Mouse (Mus musculus) neural tube, embryonic 13.5 days (tissue): ENCODE results near the gene Zfp444. TPM values are rescaled to one million over a fixed set of nuclear protein-coding genes. Genes with fewer than 3 reads are reported as not detected.

Experiments
- ATAC-seq: fragments of 200-750 bp; cut with Nextera tagmentation; 2 replicates; pipeline ENCODE4 v1.8.0; 2017; ENCODE audit warnings: low read depth, mild to moderate bottlenecking, moderate TSS enrichment, moderate library complexity
- H3K27ac ChIP-seq: fragments of 300-500 bp; sonication (generic); replicated peaks from 2 replicates; pipeline ENCODE4 v1.5.1; 2015; ENCODE audit warnings: moderate library complexity, mild to moderate bottlenecking, inconsistent platforms
- H3K27me3 ChIP-seq: fragments of 300-500 bp; sonication (generic); 2 replicates; pipeline ENCODE4 v1.6.1; 2015; ENCODE audit warnings: mild to moderate bottlenecking, inconsistent platforms
- H3K36me3 ChIP-seq: fragments of 300-500 bp; sonication (generic); 2 replicates; pipeline ENCODE4 v1.6.1; 2015; ENCODE audit warnings: mild to moderate bottlenecking, inconsistent platforms
- H3K4me1 ChIP-seq: fragments of 300-500 bp; sonication (generic); replicated peaks from 2 replicates; pipeline ENCODE4 v1.6.1; 2015; ENCODE audit warnings: inconsistent platforms
- H3K4me2 ChIP-seq: fragments of 300-500 bp; sonication (generic); 2 replicates; pipeline ENCODE4 v1.6.1; 2015; ENCODE audit warnings: inconsistent platforms, mild to moderate bottlenecking, moderate library complexity
- H3K4me3 ChIP-seq: fragments of 300-500 bp; sonication (generic); 2 replicates; pipeline ENCODE4 v1.5.1; 2015; ENCODE audit warnings: mild to moderate bottlenecking, inconsistent platforms
- H3K9ac ChIP-seq: fragments of 300-500 bp; sonication (generic); 2 replicates; pipeline ENCODE4 v1.6.1; 2015; ENCODE audit warnings: moderate library complexity, mild to moderate bottlenecking, inconsistent platforms
- H3K9me3 ChIP-seq: fragments of 300-500 bp; sonication (generic); 2 replicates; pipeline ENCODE4 v1.6.1; 2016; ENCODE audit warnings: inconsistent platforms
- WGBS: fragments of 180-500 bp; shearing (Covaris S2); methylation state at CpG from one replicate; pipeline ENCODE4 v1.1.7; 2015; 5-methylcytosine and 5-hydroxymethylcytosine counted together
- polyA plus RNA-seq: library from polyadenylated mRNA; unstranded; fragments of >200 nt; fragmentation: Nextera tagmentation; extraction: Ambion mirVana; gene quantifications from 2 replicates; pipeline ENCODE4 v1.2.1, GENCODE M21; 2015

The Zfp444 gene
- polyA plus RNA-seq, result 71.4 and 81.0 TPM in 2 replicates

GRCm38 (mm10) chr7:6172006-6172649, at the start of gene Zfp444:
Gene Zfp444, plus strand, starts transcription at chr7:6172226.
- peaks cover 15% of the 10 kb centered on the region; the same call in 1 of the 2 replicates for H3K36me3 ChIP-seq
- no peaks in the 10 kb centered on the region for H3K27me3 ChIP-seq
- peak within 1 kb of the TSS; percentile 70 for H3K4me3 ChIP-seq
- no peaks in the 10 kb centered on the region for H3K9me3 ChIP-seq
- 1% methylated on average over 37 of the region's 37 CpGs for WGBS
- peak within 1 kb of the TSS; percentile 85 for H3K4me2 ChIP-seq
- H3K27ac ChIP-seq, result peak within 1 kb of the TSS; percentile 86
- H3K9ac ChIP-seq, result peak within 1 kb of the TSS; percentile 86
- peaks cover 19% of the 10 kb centered on the region for H3K4me1 ChIP-seq
- ATAC-seq, result peak; percentile 98

- 0 out of 2 replicates have a peak, but pooled peaks cover 3% of the 10 kb centered on the region for H3K4me1 ChIP-seq
- H3K27me3 ChIP-seq, result no peaks in the 10 kb centered on the region
- ATAC-seq, result peak; percentile 76
- WGBS, result 37% methylated on average over 7 of the region's 7 CpGs
- H3K4me3 ChIP-seq, result no peak overlapping the region
- H3K27ac ChIP-seq, result peak overlapping the region; percentile 20; the same call in 1 of the 2 replicates
- no peak overlapping the region for H3K4me2 ChIP-seq
- no peaks in the 10 kb centered on the region for H3K9me3 ChIP-seq
- peak overlapping the region; percentile 27 for H3K9ac ChIP-seq
- peaks cover 14% of the 10 kb centered on the region for H3K36me3 ChIP-seq
These were observed 45.2 kb upstream of the Zfp444 start for GRCm38 (mm10) chr7:6126690-6127448.

- H3K4me3 ChIP-seq, result no peak overlapping the region
- H3K27ac ChIP-seq, result no peak overlapping the region
- 0 out of 2 replicates have a peak, but pooled peaks cover 3% of the 10 kb centered on the region for H3K4me1 ChIP-seq
- H3K27me3 ChIP-seq, result no peaks in the 10 kb centered on the region
- H3K9me3 ChIP-seq, result 0 out of 2 replicates have a peak, but pooled peaks cover 9% of the 10 kb centered on the region
- 45% methylated on average over 4 of the region's 4 CpGs for WGBS
- H3K36me3 ChIP-seq, result peaks cover 37% of the 10 kb centered on the region
- no peak overlapping the region for H3K4me2 ChIP-seq
- no peak overlapping the region for H3K9ac ChIP-seq
- no peak for ATAC-seq
These were observed 41.7 kb upstream of the Zfp444 start for GRCm38 (mm10) chr7:6130346-6130745.

- Histone ChIP-seq H3K27ac (no peak overlapping the region), H3K4me1 (no peaks in the 10 kb centered on the region), H3K36me3 (peaks cover 54% of the 10 kb centered on the region), H3K27me3 (no peaks in the 10 kb centered on the region), H3K9ac (no peak overlapping the region), H3K4me2 (no peak overlapping the region), H3K4me3 (no peak overlapping the region), H3K9me3 (0 out of 2 replicates have a peak, but pooled peaks cover 9% of the 10 kb centered on the region)
- WGBS, result 77% methylated on average over 30 of the region's 30 CpGs
- ATAC-seq, result no peak
These were observed 39.4 kb upstream of the Zfp444 start for GRCm38 (mm10) chr7:6132646-6133045.

- H3K36me3 ChIP-seq, result peaks cover 64% of the 10 kb centered on the region
- H3K4me1 ChIP-seq, result no peaks in the 10 kb centered on the region
- no peak overlapping the region for H3K4me2 ChIP-seq
- no peak overlapping the region for H3K9ac ChIP-seq
- no peak overlapping the region for H3K4me3 ChIP-seq
- no peak overlapping the region for H3K27ac ChIP-seq
- H3K27me3 ChIP-seq, result no peaks in the 10 kb centered on the region
- no peak for ATAC-seq
- H3K9me3 ChIP-seq, result 0 out of 2 replicates have a peak, but pooled peaks cover 9% of the 10 kb centered on the region
These were observed 35.5 kb upstream of the Zfp444 start for GRCm38 (mm10) chr7:6136497-6136896.

- no peaks in the 10 kb centered on the region for H3K27me3 ChIP-seq
- peaks cover 6% of the 10 kb centered on the region; the same call in 1 of the 2 replicates for H3K4me1 ChIP-seq
- H3K4me3 ChIP-seq, result no peak overlapping the region
- peaks cover 44% of the 10 kb centered on the region for H3K36me3 ChIP-seq
- H3K9me3 ChIP-seq, result no peaks in the 10 kb centered on the region
- ATAC-seq, result no peak
- no peak overlapping the region for H3K4me2 ChIP-seq
- WGBS, result 88% methylated on average over 3 of the region's 3 CpGs
- H3K9ac ChIP-seq, result no peak overlapping the region
- H3K27ac ChIP-seq, result no peak overlapping the region
These were observed 32.7 kb upstream of the Zfp444 start for GRCm38 (mm10) chr7:6139295-6139694.

GRCm38 (mm10) chr7:6143991-6144531, 28.0 kb upstream of the Zfp444 start:
- no peak for ATAC-seq
- H3K4me2 ChIP-seq, result no peak overlapping the region
- H3K27me3 ChIP-seq, result no peaks in the 10 kb centered on the region
- no peak overlapping the region for H3K27ac ChIP-seq
- no peak overlapping the region for H3K9ac ChIP-seq
- peaks cover 40% of the 10 kb centered on the region for H3K4me1 ChIP-seq
- no peak overlapping the region for H3K4me3 ChIP-seq
- H3K9me3 ChIP-seq, result no peaks in the 10 kb centered on the region
- 92% methylated on average over 2 of the region's 2 CpGs for WGBS
- H3K36me3 ChIP-seq, result peaks cover 20% of the 10 kb centered on the region

- no peak overlapping the region for H3K4me3 ChIP-seq
- no peak overlapping the region for H3K27ac ChIP-seq
- H3K4me2 ChIP-seq, result no peak overlapping the region
- H3K4me1 ChIP-seq, result peaks cover 43% of the 10 kb centered on the region
- H3K36me3 ChIP-seq, result peaks cover 14% of the 10 kb centered on the region
- no peak for ATAC-seq
- H3K9ac ChIP-seq, result no peak overlapping the region
- H3K27me3 ChIP-seq, result no peaks in the 10 kb centered on the region
- no peaks in the 10 kb centered on the region for H3K9me3 ChIP-seq
- 88% methylated on average over 8 of the region's 8 CpGs for WGBS
These were observed 26.4 kb upstream of the Zfp444 start for GRCm38 (mm10) chr7:6145423-6146188.

GRCm38 (mm10) chr7:6146194-6146981, 25.6 kb upstream of the Zfp444 start:
- Histone ChIP-seq H3K4me3 (no peak overlapping the region), H3K9ac (no peak overlapping the region), H3K27ac (no peak overlapping the region), H3K4me2 (no peak overlapping the region), H3K27me3 (no peaks in the 10 kb centered on the region), H3K36me3 (peaks cover 8% of the 10 kb centered on the region), H3K4me1 (peaks cover 49% of the 10 kb centered on the region), H3K9me3 (no peaks in the 10 kb centered on the region)
- WGBS, result 93% methylated on average over 7 of the region's 7 CpGs
- no peak for ATAC-seq

GRCm38 (mm10) chr7:6146982-6147325, 25.1 kb upstream of the Zfp444 start:
- no peaks in the 10 kb centered on the region for H3K27me3 ChIP-seq
- H3K9ac ChIP-seq, result no peak overlapping the region
- H3K4me3 ChIP-seq, result no peak overlapping the region
- no peak overlapping the region for H3K27ac ChIP-seq
- H3K36me3 ChIP-seq, result peaks cover 3% of the 10 kb centered on the region
- no peak for ATAC-seq
- H3K4me1 ChIP-seq, result peaks cover 52% of the 10 kb centered on the region
- no peaks in the 10 kb centered on the region for H3K9me3 ChIP-seq
- H3K4me2 ChIP-seq, result no peak overlapping the region
- 78% methylated on average over 2 of the region's 2 CpGs for WGBS

GRCm38 (mm10) chr7:6147688-6148087, 24.3 kb upstream of the Zfp444 start:
- Histone ChIP-seq H3K9ac (no peak overlapping the region), H3K27ac (no peak overlapping the region), H3K9me3 (no peaks in the 10 kb centered on the region), H3K4me2 (no peak overlapping the region), H3K36me3 (no peaks in the 10 kb centered on the region), H3K4me1 (peaks cover 56% of the 10 kb centered on the region), H3K4me3 (no peak overlapping the region), H3K27me3 (no peaks in the 10 kb centered on the region)
- WGBS, result 86% methylated on average over 5 of the region's 5 CpGs
- no peak for ATAC-seq
